Mouse (Mus musculus) megakaryocyte progenitor cell, adult 5-6 weeks (primary cell): ENCODE data around the gene Etl4. TPM values are rescaled to one million over a fixed set of nuclear protein-coding genes. Genes with fewer than 3 reads are reported as not detected.
A peak's percentile ranks its signal among the peaks of the same experiment; 100 is the strongest.

Experiments
- ATAC-seq: replicated peaks from 2 replicates; pipeline ENCODE4 v1.8.0; 2016; ENCODE audit warnings: mild to moderate bottlenecking, moderate TSS enrichment, inconsistent platforms; ENCODE audit not compliant: poor library complexity
- total RNA-seq, 2 experiments: library from RNA; stranded (forward) in 1 of 2; stranded (reverse) in 1 of 2; fragments of 157-497, 149-512 nt in 1 of 2; fragments of 200-1000 nt in 1 of 2; gene quantifications; 2 replicates each; pipeline versions ENCODE4 v1.2.3 to v1.2.4; 2015 to 2017

Etl4 gene
- total RNA-seq, 2 experiments from 2014 or later, result 0.30 TPM; not detected in 1

GRCm38 (mm10) chr2:20748481-20748880 is 838.9 kb downstream of the Etl4 start:
- no peak for ATAC-seq

- ATAC-seq, result no peak
These were observed 840.1 kb downstream of the Etl4 start for GRCm38 (mm10) chr2:20749687-20750086.

- ATAC-seq, result peak; percentile 57; the same call in 1 of the 2 replicates
These were observed 843.9 kb downstream of the Etl4 start for GRCm38 (mm10) chr2:20753282-20754110.

- ATAC-seq, result peak; percentile 73
These were observed 847.4 kb downstream of the Etl4 start for GRCm38 (mm10) chr2:20756964-20757363.

- no peak for ATAC-seq
These were observed 849.6 kb downstream of the Etl4 start for GRCm38 (mm10) chr2:20759045-20759662.

GRCm38 (mm10) chr2:20761320-20761719 is 851.7 kb downstream of the Etl4 start:
- no peak for ATAC-seq

- ATAC-seq, result no peak
These were observed 852.2 kb downstream of the Etl4 start for GRCm38 (mm10) chr2:20761751-20762150.

- no peak for ATAC-seq
These were observed 854.1 kb downstream of the Etl4 start for GRCm38 (mm10) chr2:20763511-20764212.

- no peak for ATAC-seq
These were observed 855.0 kb downstream of the Etl4 start for GRCm38 (mm10) chr2:20764566-20765090.

GRCm38 (mm10) chr2:20768681-20769080 is 859.1 kb downstream of the Etl4 start:
- no peak for ATAC-seq

GRCm38 (mm10) chr2:20770171-20770570 is 860.6 kb downstream of the Etl4 start:
- no peak for ATAC-seq

GRCm38 (mm10) chr2:20774462-20774861 is 864.9 kb downstream of the Etl4 start:
- no peak for ATAC-seq

- ATAC-seq, result no peak
These were observed 866.7 kb downstream of the Etl4 start for GRCm38 (mm10) chr2:20776171-20776704.

- no peak for ATAC-seq
These were observed 868.4 kb downstream of the Etl4 start for GRCm38 (mm10) chr2:20777931-20778330.

GRCm38 (mm10) chr2:20779484-20780381 is 870.2 kb downstream of the Etl4 start:
- ATAC-seq, result peak; percentile 85

GRCm38 (mm10) chr2:20801236-20801890 is 891.8 kb downstream of the Etl4 start:
- no peak for ATAC-seq

GRCm38 (mm10) chr2:20811506-20811905 is 901.9 kb downstream of the Etl4 start:
- no peak for ATAC-seq

GRCm38 (mm10) chr2:20813986-20814385 is 904.4 kb downstream of the Etl4 start:
- peak; percentile 64 for ATAC-seq

- ATAC-seq, result no peak
These were observed 908.6 kb downstream of the Etl4 start for GRCm38 (mm10) chr2:20818226-20818625.

GRCm38 (mm10) chr2:20826258-20826657 is 916.7 kb downstream of the Etl4 start:
- ATAC-seq, result no peak
